Mouse (Mus musculus) liver, adult 2 months (tissue): ENCODE data around the gene Wwc2. TPM values are rescaled to one million over a fixed set of nuclear protein-coding genes. Genes with fewer than 3 reads are reported as not detected.

ENCODE experiments used
- DNase-seq: peaks from one replicate; pipeline ENCODE4 v3.0.0-alpha.2; 2011; ENCODE audit warnings: low read depth, low spot score; ENCODE audit errors: extremely low read depth
- H3K27ac ChIP-seq: fragments of 200-500 bp; replicated peaks from 2 replicates; pipeline ENCODE4 v1.5.1; 2012; ENCODE audit warnings: low read depth, mild to moderate bottlenecking, control low read depth, inconsistent platforms, low read length; ENCODE audit not compliant: insufficient read depth
- H3K27me3 ChIP-seq: fragments of 200-500 bp; 2 replicates; pipeline ENCODE4 v1.6.1; 2012; ENCODE audit warnings: mild to moderate bottlenecking, moderate library complexity, low read length, inconsistent platforms; ENCODE audit not compliant: control insufficient read depth, insufficient read depth
- H3K36me3 ChIP-seq: fragments of 200-500 bp; 2 replicates; pipeline ENCODE4 v1.6.1; 2012; ENCODE audit warnings: low read length, inconsistent platforms; ENCODE audit not compliant: control insufficient read depth, insufficient read depth
- H3K4me1 ChIP-seq: fragments of 200-500 bp; 2 replicates; pipeline ENCODE4 v1.6.1; 2011; ENCODE audit warnings: low read length; ENCODE audit not compliant: control insufficient read depth, insufficient read depth
- H3K4me3 ChIP-seq: fragments of 200-500 bp; 2 replicates; pipeline ENCODE4 v1.5.1; 2011; ENCODE audit warnings: low read depth, mild to moderate bottlenecking, control low read depth, low read length, moderate library complexity; ENCODE audit not compliant: insufficient read depth
- H3K79me2 ChIP-seq: fragments of 200-500 bp; 2 replicates; pipeline ENCODE4 v1.6.1; 2012; ENCODE audit warnings: inconsistent platforms, mild to moderate bottlenecking, low read length, moderate library complexity; ENCODE audit not compliant: control insufficient read depth, insufficient read depth
- H3K9ac ChIP-seq: fragments of 200-500 bp; 2 replicates; pipeline ENCODE4 v1.6.1; 2012; ENCODE audit warnings: low read depth, mild to moderate bottlenecking, control low read depth, inconsistent platforms, low read length
- CTCF ChIP-seq: fragments of 200-500 bp; IDR thresholded peaks from 2 replicates; pipeline ENCODE4 v1.5.1; 2011; ENCODE audit warnings: low read depth, low read length, control low read depth
- POLR2A ChIP-seq: fragments of 200-500 bp; IDR thresholded peaks from 2 replicates; pipeline ENCODE4 v1.6.1; 2011; ENCODE audit warnings: low read length, control low read depth; ENCODE audit not compliant: insufficient read depth; ENCODE audit errors: extremely low read depth
- WGBS: fragments of 180-500 bp; shearing (Covaris S2); methylation state at CpG from one replicate; pipeline ENCODE4 v1.1.7; 2018; 5-methylcytosine and 5-hydroxymethylcytosine counted together
- polyA plus RNA-seq: library from polyadenylated mRNA; depleted of rRNA; stranded (reverse); fragments of >200 nt; gene quantifications from 2 replicates; pipeline ENCODE4 v1.2.3, GENCODE M21; 2012
- total RNA-seq: library from RNA; depleted of rRNA; stranded (reverse); fragments of >200 nt; gene quantifications from 2 replicates; pipeline ENCODE4 v1.2.3, GENCODE M21; 2014

The Wwc2 gene
- total and polyA plus RNA-seq, 2 experiments: 2.3 to 3.7 TPM

DNA sequence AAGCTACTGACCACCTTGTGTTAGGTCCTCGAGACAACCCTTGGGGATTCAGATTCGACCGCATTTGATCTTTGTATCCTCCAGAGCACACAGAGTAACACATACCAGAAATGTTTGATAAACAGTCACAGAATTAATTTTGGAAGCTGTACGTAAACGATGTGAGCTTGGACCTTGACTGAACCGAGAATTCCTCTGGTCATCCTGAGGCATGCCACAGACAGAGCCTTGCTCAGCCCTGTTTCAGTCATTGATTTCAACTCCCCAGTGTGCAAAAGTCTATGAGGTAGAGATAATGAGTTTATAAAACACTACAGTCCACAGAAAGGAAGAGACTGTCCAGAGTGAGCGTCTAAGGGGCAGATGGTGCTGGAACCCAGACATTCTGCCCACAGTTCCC lies 51.5 kb downstream of the Wwc2 start:
- H3K27ac ChIP-seq: no peak overlapping the region
- no peak overlapping the region for H3K9ac ChIP-seq
- H3K4me3 ChIP-seq: no peak overlapping the region
- H3K36me3 ChIP-seq: no peaks in the 10 kb centered on the region
- H3K27me3 ChIP-seq: no peaks in the 10 kb centered on the region
- peaks cover 17% of the 10 kb centered on the region for H3K79me2 ChIP-seq
- H3K4me1 ChIP-seq: peaks cover 8% of the 10 kb centered on the region
- 73% methylated on average over 7 of the region's 7 CpGs for WGBS
- no peak for DNase-seq
- no peak for TF ChIP-seq CTCF
- TF ChIP-seq POLR2A: no peak

DNA sequence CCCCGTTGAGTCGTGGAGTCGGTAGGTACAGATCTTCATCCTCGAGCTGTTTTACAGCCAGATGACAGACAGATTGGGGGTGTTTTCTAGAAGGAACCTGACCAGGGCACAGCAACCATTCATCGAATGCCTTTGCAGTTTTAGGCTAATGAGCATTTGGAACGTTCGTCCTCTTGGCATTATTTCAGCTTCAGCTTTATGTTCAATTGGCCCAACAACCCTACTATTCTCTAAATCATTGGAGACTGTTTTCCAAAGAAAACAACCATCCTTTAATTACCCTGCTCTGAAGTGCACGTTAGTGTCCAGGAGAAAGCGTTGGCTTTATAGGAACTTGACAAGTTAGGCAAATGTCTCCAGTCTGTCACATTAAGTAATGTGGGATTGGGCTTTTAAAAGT lies 54.3 kb downstream of the Wwc2 start:
- Histone ChIP-seq H3K4me3 (no peak overlapping the region), H3K4me1 (peaks cover 8% of the 10 kb centered on the region), H3K27me3 (no peaks in the 10 kb centered on the region), H3K27ac (no peak overlapping the region), H3K36me3 (no peaks in the 10 kb centered on the region), H3K9ac (no peak overlapping the region), H3K79me2 (peaks cover 24% of the 10 kb centered on the region)
- WGBS: 82% methylated on average over 9 of the region's 9 CpGs
- DNase-seq: no peak
- no peak for TF ChIP-seq CTCF
- TF ChIP-seq POLR2A: no peak

DNA sequence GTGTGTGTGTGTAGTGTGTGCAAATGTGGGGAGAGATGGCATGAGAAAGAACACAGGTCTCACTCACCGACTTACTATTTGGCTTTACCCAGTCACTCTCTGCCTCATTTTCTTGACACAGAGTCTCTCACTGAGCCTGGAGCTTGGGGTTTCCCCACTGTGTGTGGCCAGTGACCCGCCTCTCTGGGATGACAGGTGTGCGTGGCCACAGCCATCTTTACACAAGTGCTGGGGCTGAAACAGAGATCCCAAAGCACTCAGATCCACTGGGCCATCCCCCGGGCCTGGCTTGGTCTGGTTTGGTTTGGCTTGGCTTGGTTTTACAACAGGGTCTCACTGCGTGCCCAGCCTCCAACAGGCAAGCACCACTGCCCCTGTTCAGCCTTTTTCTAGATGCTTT lies 55.3 kb downstream of the Wwc2 start:
- Histone ChIP-seq H3K9ac (no peak overlapping the region), H3K36me3 (no peaks in the 10 kb centered on the region), H3K27ac (no peak overlapping the region), H3K27me3 (no peaks in the 10 kb centered on the region), H3K4me1 (peaks cover 6% of the 10 kb centered on the region), H3K79me2 (peaks cover 25% of the 10 kb centered on the region), H3K4me3 (no peak overlapping the region)
- TF ChIP-seq CTCF (no peak), POLR2A (no peak)
- no peak for DNase-seq
- 92% methylated on average over 5 of the region's 5 CpGs for WGBS

- H3K79me2 ChIP-seq: peaks cover 26% of the 10 kb centered on the region
- H3K4me3 ChIP-seq: no peak overlapping the region
- H3K36me3 ChIP-seq: no peaks in the 10 kb centered on the region
- H3K27ac ChIP-seq: no peak overlapping the region
- TF ChIP-seq CTCF: no peak
- TF ChIP-seq POLR2A: no peak
- no peak overlapping the region for H3K9ac ChIP-seq
- DNase-seq: no peak
- H3K4me1 ChIP-seq: 0 out of 2 replicates have a peak, but pooled peaks cover 4% of the 10 kb centered on the region
- 95% methylated on average over 3 of the region's 3 CpGs for WGBS
- H3K27me3 ChIP-seq: no peaks in the 10 kb centered on the region
These were observed 57.6 kb downstream of the Wwc2 start for GRCm38 (mm10) chr8:47933087-47933486.

- H3K4me1 ChIP-seq: 0 out of 2 replicates have a peak, but pooled peaks cover 4% of the 10 kb centered on the region
- H3K4me3 ChIP-seq: no peak overlapping the region
- no peaks in the 10 kb centered on the region for H3K36me3 ChIP-seq
- H3K27me3 ChIP-seq: no peaks in the 10 kb centered on the region
- WGBS: 77% methylated on average over 16 of the region's 16 CpGs
- no peak overlapping the region for H3K9ac ChIP-seq
- TF ChIP-seq CTCF: no peak
- no peak for TF ChIP-seq POLR2A
- peaks cover 26% of the 10 kb centered on the region for H3K79me2 ChIP-seq
- DNase-seq: no peak
- H3K27ac ChIP-seq: no peak overlapping the region
These were observed 58.5 kb downstream of the Wwc2 start for GRCm38 (mm10) chr8:47932028-47932790.

DNA sequence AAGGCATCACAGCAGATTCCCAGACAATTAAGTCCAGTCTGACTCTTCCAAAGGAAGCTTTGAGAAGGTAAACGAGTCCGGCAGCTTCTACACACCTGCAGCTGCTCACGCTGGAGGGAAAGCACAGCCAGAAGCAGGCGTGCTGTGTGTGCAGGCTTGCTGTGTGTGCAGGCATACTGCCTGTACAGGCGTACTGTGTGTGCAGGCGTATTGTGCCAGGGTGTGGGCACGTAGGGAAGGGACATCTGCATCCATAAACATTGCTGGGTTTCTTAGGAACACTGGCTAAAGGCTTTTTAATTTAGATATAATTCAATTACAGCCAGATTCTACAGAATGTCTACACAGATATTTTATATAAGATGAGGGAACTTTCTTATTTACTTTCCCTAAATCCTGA lies 59.4 kb downstream of the Wwc2 start:
- no peak overlapping the region for H3K27ac ChIP-seq
- no peak overlapping the region for H3K9ac ChIP-seq
- no peak for DNase-seq
- WGBS: 93% methylated on average over 7 of the region's 7 CpGs
- TF ChIP-seq POLR2A (no peak), CTCF (no peak)
- H3K36me3 ChIP-seq: no peaks in the 10 kb centered on the region
- H3K4me3 ChIP-seq: no peak overlapping the region
- peaks cover 26% of the 10 kb centered on the region for H3K79me2 ChIP-seq
- 0 out of 2 replicates have a peak, but pooled peaks cover 4% of the 10 kb centered on the region for H3K4me1 ChIP-seq
- H3K27me3 ChIP-seq: no peaks in the 10 kb centered on the region
